Mouse (Mus musculus) right cerebral cortex, postnatal 4 days (tissue): ENCODE data around the gene March11.

Source experiments
- DNase-seq: peaks from one replicate; pipeline ENCODE4 v3.0.0-alpha.2; 2022

The March11 gene

DNA sequence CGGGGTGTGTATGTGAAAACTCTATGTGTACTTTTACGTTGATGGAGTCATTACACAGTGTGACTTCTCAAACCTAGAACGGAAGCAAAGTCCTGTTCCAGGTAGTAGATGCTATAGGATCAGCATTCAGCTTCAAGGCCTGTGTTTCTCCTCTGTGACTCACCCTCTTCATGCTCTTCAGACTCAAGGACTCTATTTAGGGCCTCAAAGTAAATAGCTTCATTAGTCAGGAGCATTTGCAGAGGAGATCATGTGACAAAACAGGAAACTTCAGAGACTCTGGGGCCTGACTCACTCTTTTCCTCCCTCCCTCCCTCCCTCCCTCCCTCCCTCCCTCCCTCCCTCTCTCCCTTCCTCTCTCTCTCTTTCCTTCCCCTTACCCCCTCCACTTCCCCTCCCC is 66.1 kb downstream of the March11 start:
- no peak for DNase-seq

DNA sequence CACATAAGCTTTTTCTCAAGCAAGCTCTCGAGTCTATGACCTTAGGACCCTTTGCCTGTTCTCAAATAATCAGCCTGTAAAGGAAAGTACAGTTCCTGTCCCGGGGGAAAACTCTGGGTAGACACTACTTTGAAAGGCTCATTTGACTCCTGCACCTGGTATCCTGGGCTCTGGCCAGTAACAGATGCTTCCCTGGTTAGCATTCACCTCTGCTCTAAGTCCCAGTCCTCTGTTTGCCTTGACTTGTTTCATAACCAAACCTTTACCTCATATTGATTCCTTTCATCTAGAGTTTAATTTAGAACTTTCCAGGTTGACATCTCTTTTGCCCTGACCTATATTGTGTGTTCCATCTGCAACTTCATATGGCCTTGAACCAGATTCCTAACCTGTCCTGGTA is 68.5 kb downstream of the March11 start:
- DNase-seq = no peak

DNA sequence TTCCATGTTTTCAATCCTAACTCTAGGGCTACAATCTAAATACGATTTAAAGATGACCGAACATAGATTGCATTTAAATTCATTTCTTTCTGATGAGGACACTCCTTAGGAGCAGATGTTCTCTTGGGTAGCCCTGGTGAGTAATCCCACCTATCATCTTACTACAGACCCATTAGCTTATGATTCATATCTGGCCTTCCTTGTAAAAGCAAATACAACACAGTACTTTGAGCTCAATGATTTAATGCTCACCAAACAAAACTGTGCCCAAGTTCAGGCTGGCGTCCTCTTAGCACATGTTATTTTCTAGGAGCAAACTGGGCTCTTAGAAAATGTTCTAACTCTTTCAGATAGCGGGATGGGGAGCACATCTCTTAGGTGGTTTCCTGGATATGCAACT is 70.0 kb downstream of the March11 start:
- no peak for DNase-seq

DNA sequence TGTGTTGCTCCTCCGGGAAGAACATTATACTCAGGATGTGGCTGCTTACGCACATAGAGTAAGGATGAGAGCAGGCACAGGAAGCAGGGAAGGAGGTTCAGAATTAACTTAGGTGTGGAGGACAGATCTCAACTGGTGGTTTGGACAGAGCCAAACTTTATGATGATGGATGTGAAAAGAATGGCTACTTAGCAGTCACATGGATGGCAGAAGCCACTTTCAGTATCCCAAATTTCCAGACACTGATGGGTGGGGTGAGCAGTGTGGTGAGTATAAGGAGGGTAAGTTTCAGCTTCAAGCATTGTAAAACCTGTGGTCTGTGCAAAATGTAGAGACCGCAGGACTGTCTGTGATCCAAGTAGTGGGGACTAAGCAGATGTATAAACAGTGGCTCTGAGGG is 71.0 kb downstream of the March11 start:
- no peak for DNase-seq

DNA sequence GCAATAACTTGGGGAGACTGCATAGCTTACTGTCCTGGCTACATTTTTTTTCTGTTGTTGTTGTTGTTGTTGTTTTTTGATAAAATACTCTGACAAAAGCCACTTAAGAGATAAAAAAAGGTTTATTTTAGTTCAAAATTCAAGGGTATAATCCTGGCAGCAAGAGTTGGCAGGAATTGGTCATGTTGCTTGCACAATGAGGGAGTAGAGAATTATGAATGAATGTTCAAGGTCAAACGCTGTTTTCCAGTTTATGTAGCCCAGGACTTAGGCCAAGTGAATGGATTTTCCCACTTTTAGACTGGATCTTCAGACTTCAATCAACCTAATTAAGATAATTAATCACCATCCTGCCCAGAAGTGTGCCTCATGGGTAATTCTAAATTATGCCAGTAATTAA is 72.0 kb downstream of the March11 start:
- no peak for DNase-seq

DNA sequence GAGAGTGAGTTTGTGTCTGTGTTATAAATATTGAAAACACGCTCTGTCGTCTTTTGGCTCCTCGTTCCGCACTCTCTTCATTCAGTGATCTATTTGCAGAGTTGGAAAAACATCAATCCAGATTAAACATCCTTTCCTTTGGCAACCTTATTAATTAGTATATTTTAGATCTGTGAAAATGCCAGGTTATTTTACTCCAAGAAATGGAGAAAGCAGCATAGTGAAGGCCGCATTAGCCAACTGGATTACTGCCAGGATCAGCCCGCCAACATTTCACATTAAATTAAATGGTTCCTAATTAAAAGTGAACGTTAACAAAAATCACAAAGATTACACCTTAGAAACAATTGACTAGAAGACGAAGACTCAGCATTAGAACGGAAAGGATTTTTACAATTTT is 81.2 kb downstream of the March11 start:
- peak; percentile 26 for DNase-seq

DNA sequence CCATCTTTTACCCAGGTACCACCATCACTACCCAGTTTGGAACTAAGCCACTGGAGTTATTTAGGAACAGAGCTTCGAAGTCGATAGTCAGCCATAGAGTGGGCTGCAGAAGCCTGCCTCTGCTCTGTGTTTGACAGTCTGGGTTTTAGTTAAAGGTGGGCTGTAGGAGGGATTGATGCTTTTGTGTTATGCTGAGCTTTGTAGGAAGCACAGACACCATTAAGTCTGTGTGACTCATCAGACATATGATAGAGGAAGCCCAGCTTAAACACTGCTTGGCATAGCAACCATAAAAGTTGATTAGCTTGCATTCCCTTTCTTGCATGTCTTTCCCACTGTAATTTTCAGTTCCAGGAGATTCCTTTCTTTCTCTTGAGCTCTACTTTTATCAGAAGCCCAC is 87.7 kb downstream of the March11 start:
- no peak for DNase-seq

DNA sequence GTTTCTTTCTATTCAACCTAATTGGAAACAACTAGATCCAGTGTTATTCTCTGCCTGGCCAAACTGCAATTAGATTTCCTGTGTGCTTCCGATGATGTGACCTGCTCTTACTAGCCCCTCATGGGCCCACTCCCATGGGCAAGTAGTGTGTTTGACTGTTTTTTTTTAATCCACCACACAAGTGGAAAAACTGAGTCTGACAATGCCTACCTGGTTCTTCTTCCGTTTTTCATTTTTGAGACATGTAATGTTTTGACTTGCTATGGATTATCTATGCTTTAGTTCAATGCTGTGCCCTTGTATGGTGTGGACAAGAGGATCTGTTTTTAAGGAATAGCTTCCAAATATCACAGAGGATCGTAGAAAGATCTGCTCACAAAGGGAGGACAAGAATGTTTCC is 116.4 kb downstream of the March11 start:
- no peak for DNase-seq

DNA sequence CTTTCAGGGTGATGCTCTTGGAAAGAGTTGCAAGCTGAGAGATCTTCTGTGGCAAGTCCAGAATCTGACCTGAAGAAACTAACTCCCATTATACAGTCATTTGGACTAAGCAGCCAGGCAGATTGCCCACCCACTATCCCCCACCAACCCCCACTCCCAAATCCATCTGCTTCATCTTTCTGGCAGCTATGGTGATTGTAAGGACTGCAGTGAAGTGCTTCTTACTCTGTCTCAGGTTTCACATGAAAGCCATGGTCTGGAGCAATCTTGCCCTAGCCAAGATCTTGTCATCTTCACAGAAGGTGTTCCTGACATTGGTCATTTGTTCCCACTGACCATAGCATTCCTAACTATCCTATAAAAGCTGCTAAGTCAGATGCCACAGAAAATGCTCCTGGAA is 117.4 kb downstream of the March11 start:
- peak; percentile 3 for DNase-seq

DNA sequence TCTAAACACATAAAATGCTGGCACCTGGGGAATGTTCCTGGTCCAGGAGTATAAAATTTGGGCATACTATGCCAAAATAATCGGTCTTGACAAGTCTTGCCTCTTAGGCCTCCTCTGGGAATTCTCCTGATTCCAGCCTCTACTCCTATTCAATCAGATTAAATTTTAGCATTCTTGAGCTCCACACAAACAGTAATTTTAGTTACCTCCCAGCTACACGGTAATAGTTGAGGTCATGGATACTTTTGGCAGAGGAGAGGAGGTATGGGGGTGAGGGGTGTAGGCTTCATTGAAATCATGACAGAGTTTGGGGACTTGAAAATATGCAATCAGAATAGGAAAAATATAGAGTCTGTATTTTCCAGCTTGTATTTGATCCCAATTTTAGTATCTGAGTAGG is 121.7 kb downstream of the March11 start:
- no peak for DNase-seq

DNA sequence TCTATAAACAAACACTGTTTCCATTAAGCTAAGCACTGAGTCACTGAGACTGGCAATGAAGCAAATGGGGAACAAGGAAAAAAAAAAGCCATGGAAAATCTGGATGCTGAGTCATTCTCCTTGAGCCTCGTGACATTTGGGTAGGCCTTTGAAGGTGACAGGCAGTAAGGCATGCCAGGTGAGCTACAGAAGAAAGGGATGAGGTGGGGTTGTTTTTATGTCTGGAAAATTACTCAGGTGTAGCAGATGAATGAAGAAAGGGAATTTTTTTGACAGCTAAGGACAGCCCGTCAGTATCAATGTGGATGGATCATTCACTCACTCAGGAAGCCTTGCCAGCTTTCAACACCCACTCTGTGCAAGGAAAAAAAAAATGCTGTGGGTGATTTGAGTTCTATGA is 123.8 kb downstream of the March11 start:
- DNase-seq = no peak

DNA sequence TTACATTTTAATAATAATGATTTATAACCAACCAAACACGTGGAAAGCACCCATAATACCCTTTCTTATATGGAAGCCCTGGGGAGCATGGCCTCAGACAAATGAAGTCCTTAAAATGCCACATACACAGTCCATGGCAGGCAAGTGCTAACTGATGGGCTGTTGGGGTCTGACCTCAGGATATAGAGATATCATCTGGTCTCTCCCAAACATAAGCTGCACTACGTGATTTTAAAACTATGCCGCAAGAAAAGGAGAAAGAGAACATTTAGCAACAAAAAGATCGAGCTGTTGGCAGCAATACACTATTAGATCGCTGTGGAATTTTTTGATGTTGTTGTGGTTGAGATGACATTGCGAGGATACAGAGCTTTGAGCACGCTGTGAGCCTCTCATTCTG is 126.9 kb downstream of the March11 start:
- no peak for DNase-seq

DNA sequence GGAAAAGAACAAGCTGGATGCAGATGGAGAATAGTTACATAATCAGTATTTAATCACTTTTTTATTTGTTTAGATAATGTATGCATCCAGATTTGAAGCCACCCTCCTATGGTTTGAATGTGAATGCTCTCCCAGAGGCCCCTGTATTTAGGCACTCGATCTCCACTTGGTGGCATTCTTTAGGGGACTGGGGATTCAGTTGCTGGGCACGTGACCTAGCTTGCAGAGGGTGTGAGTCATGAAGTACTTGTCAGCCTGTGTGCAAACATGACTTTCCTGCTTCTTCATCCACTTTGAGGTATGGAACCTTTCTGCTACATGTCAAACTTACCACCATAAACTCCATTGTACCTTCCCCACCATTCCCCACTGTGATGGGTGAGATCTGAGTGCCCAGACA is 128.3 kb downstream of the March11 start:
- DNase-seq = no peak
